Mouse (Mus musculus): ENCODE results near the gene Cfap97d1.
A peak's percentile ranks its signal among the peaks of the same experiment; 100 is the strongest.

DNA sequence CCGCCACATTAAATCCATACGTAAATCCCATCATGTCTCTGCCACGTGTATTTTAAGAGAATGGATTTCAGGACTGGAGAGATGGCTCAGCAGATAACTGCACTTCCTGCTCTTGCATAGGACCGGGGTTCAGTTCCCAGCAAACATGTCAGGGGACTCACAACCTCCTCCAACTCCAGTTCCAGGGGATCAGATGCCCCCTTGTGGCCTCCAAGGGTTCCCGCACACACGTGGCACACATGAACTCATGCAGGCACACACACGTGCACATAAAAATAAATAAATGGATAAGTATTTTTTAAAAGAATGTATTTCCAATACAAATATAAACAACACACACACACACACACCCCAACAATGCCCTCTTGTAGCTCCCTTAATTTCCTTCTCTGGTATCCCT, 7.1 kb upstream of the Cfap97d1 start:
- peak; percentile 44 for TF ChIP-seq CTCF (IDR thresholded peaks at IDR 0.05; ENCODE audit: low read depth)
- no peak for TF ChIP-seq EP300 (IDR thresholded peaks at IDR 0.05; ENCODE audit: low read depth)
